Mouse (Mus musculus) hindbrain, postnatal 0 days (tissue): ENCODE data around the gene Kdm1a. TPM values are rescaled to one million over a fixed set of nuclear protein-coding genes. Genes with fewer than 3 reads are reported as not detected.
A peak's percentile ranks its signal among the peaks of the same experiment; 100 is the strongest.

Source experiments
- ATAC-seq: fragments of 200-750 bp; cut with Nextera tagmentation; 2 replicates; pipeline ENCODE4 v1.8.0; 2017; ENCODE audit warnings: mild to moderate bottlenecking, moderate TSS enrichment, moderate library complexity
- DNase-seq: peaks from one replicate; pipeline ENCODE4 v3.0.0-alpha.2; 2015; ENCODE audit warnings: low spot score
- H3K27ac ChIP-seq: fragments of 300-500 bp; sonication (generic); 2 replicates; pipeline ENCODE4 v1.5.1; 2014; ENCODE audit warnings: mild to moderate bottlenecking
- H3K27me3 ChIP-seq: fragments of 300-500 bp; sonication (generic); 2 replicates; pipeline ENCODE4 v1.6.1; 2014; ENCODE audit warnings: low read length, mixed read lengths; ENCODE audit not compliant: insufficient read depth
- H3K36me3 ChIP-seq: fragments of 300-500 bp; sonication (generic); 2 replicates; pipeline ENCODE4 v1.6.1; 2014; ENCODE audit warnings: low read length, mixed read lengths; ENCODE audit not compliant: insufficient read depth
- H3K4me1 ChIP-seq: fragments of 300-500 bp; sonication (generic); 2 replicates; pipeline ENCODE4 v1.6.1; 2014; ENCODE audit warnings: antibody characterized with exemption, low read length, mixed read lengths; ENCODE audit not compliant: insufficient read depth
- H3K4me2 ChIP-seq: fragments of 300-500 bp; sonication (generic); 2 replicates; pipeline ENCODE4 v1.6.1; 2014; ENCODE audit warnings: low read depth, mild to moderate bottlenecking, low read length, moderate library complexity, mixed read lengths
- H3K4me3 ChIP-seq: fragments of 300-500 bp; sonication (generic); 2 replicates; pipeline ENCODE4 v1.5.1; 2014; ENCODE audit warnings: low read length
- H3K9ac ChIP-seq: fragments of 300-500 bp; sonication (generic); replicated peaks from 2 replicates; pipeline ENCODE4 v1.6.1; 2014; ENCODE audit warnings: mild to moderate bottlenecking, low read length, moderate library complexity, mixed read lengths
- H3K9me3 ChIP-seq: fragments of 300-500 bp; sonication (generic); 2 replicates; pipeline ENCODE4 v1.6.1; 2016; ENCODE audit warnings: low read length, mixed read lengths
- CTCF ChIP-seq: IDR thresholded peaks from 2 replicates; pipeline ENCODE4 v1.5.1; 2016; ENCODE audit warnings: antibody characterized with exemption, control low read depth, low read depth
- WGBS: fragments of 180-500 bp; shearing (Covaris S2); extraction: QIAGEN DNeasy Blood & Tissue Kit; methylation state at CpG from one replicate; pipeline ENCODE4 v1.1.7; 2014; 5-methylcytosine and 5-hydroxymethylcytosine counted together
- microRNA-seq, 2 experiments: library from miRNA; unstranded; fragments of <30 nt; microRNA quantifications; one replicate each; pipeline ENCODE4; 2016
- polyA plus RNA-seq: library from polyadenylated mRNA; unstranded; fragments of >200 nt; fragmentation: Nextera tagmentation; extraction: Ambion mirVana; gene quantifications from 2 replicates; pipeline ENCODE4 v1.2.1, GENCODE M21; 2015
- total RNA-seq: library from RNA; depleted of rRNA; stranded (reverse); fragments of >200 nt; gene quantifications from 2 replicates; pipeline ENCODE4 v1.2.3, GENCODE M21; 2014; rRNA removed

Gene Kdm1a
- total and polyA plus RNA-seq, 2 experiments from 2014 or later, result 44.8 to 123 TPM

- H3K4me1 ChIP-seq, result no peaks in the 10 kb centered on the region
Measured at GRCm38 (mm10) chr4:136518576-136518975, 83.9 kb downstream of the Kdm1a start.

GRCm38 (mm10) chr4:136518141-136518540 lies 84.4 kb downstream of the Kdm1a start:
- H3K36me3 ChIP-seq, result no peaks in the 10 kb centered on the region
- ATAC-seq (no peak), DNase-seq (no peak)
- TF ChIP-seq CTCF, result no peak
- H3K4me3 ChIP-seq, result no peak overlapping the region
- H3K9ac ChIP-seq, result no peak overlapping the region
- no peaks in the 10 kb centered on the region for H3K9me3 ChIP-seq
- 88% methylated on average over 2 of the region's 2 CpGs for WGBS
- H3K27me3 ChIP-seq, result no peaks in the 10 kb centered on the region
- no peak overlapping the region for H3K4me2 ChIP-seq
- H3K4me1 ChIP-seq, result no peaks in the 10 kb centered on the region
- H3K27ac ChIP-seq, result no peak overlapping the region

More at GRCm38 (mm10) chr4:136518576-136518975, 83.9 kb downstream of the Kdm1a start:
- no peak for TF ChIP-seq CTCF
- no peak overlapping the region for H3K4me2 ChIP-seq
- DNase-seq (no peak), ATAC-seq (no peak)
- no peaks in the 10 kb centered on the region for H3K36me3 ChIP-seq
- H3K27me3 ChIP-seq, result no peaks in the 10 kb centered on the region
- 93% methylated on average over 2 of the region's 2 CpGs for WGBS
- no peak overlapping the region for H3K9ac ChIP-seq
- H3K9me3 ChIP-seq, result no peaks in the 10 kb centered on the region
- no peak overlapping the region for H3K4me3 ChIP-seq
- no peak overlapping the region for H3K27ac ChIP-seq

GRCm38 (mm10) chr4:136512905-136513304 lies 89.6 kb downstream of the Kdm1a start:
- Histone ChIP-seq H3K36me3 (no peaks in the 10 kb centered on the region), H3K9me3 (no peaks in the 10 kb centered on the region), H3K27me3 (no peaks in the 10 kb centered on the region), H3K4me3 (no peak overlapping the region), H3K9ac (no peak overlapping the region), H3K4me2 (no peak overlapping the region), H3K27ac (no peak overlapping the region), H3K4me1 (peaks cover 4% of the 10 kb centered on the region; the same call in 1 of the 2 replicates)
- no peak for DNase-seq
- no peak for TF ChIP-seq CTCF
- no peak for ATAC-seq

- no peak overlapping the region for H3K4me3 ChIP-seq
- no peaks in the 10 kb centered on the region for H3K36me3 ChIP-seq
- no peaks in the 10 kb centered on the region for H3K27me3 ChIP-seq
- 40% methylated on average over 4 of the region's 4 CpGs for WGBS
- no peak overlapping the region for H3K27ac ChIP-seq
- H3K4me1 ChIP-seq, result peaks cover 4% of the 10 kb centered on the region; the same call in 1 of the 2 replicates
- ATAC-seq (no peak), DNase-seq (no peak)
- H3K9ac ChIP-seq, result no peak overlapping the region
- TF ChIP-seq CTCF, result no peak
- no peak overlapping the region for H3K4me2 ChIP-seq
- no peaks in the 10 kb centered on the region for H3K9me3 ChIP-seq
Measured at GRCm38 (mm10) chr4:136511708-136512107, 90.8 kb downstream of the Kdm1a start.

- H3K27ac ChIP-seq, result no peak overlapping the region
- ATAC-seq (no peak), DNase-seq (no peak)
- peaks cover 4% of the 10 kb centered on the region; the same call in 1 of the 2 replicates for H3K4me1 ChIP-seq
- no peak overlapping the region for H3K4me3 ChIP-seq
- no peaks in the 10 kb centered on the region for H3K36me3 ChIP-seq
- no peaks in the 10 kb centered on the region for H3K9me3 ChIP-seq
- TF ChIP-seq CTCF, result peak; percentile 40
- no peaks in the 10 kb centered on the region for H3K27me3 ChIP-seq
- whole genome bisulfite sequencing, result 94% methylated on average over 1 of the region's 1 CpGs
- no peak overlapping the region for H3K4me2 ChIP-seq
- no peak overlapping the region for H3K9ac ChIP-seq
Measured at GRCm38 (mm10) chr4:136509857-136510256, 92.7 kb downstream of the Kdm1a start.

- Histone ChIP-seq H3K27me3 (no peaks in the 10 kb centered on the region), H3K36me3 (no peaks in the 10 kb centered on the region), H3K9me3 (no peaks in the 10 kb centered on the region), H3K27ac (no peak overlapping the region), H3K4me1 (no peaks in the 10 kb centered on the region), H3K9ac (no peak overlapping the region), H3K4me2 (no peak overlapping the region), H3K4me3 (no peak overlapping the region)
- ATAC-seq (no peak), DNase-seq (no peak)
- TF ChIP-seq CTCF, result no peak
- WGBS, result 57% methylated on average over 2 of the region's 2 CpGs
Measured at GRCm38 (mm10) chr4:136505426-136506215, 96.9 kb downstream of the Kdm1a start.

Small RNA genes within 50 kb of the gene (microRNA-seq; reads per million reads assigned to microRNA genes)
- gene Gm22180, result 0 reads per million in 2 experiments

Other genes starting within 250 kb of the Kdm1a start
- 2.7 and 3.7 TPM in 2 replicates for gene Htr1d, start 179.2 kb downstream of the Kdm1a start, total RNA-seq
- 3.6 and 4.0 TPM in 2 replicates for gene Htr1d, start 179.2 kb downstream of the Kdm1a start, polyA plus RNA-seq
- 0.29 and 1.0 TPM in 2 replicates for gene 6030445D17Rik, start 140.5 kb downstream of the Kdm1a start, total RNA-seq
- gene 6030445D17Rik, start 140.5 kb downstream of the Kdm1a start, polyA plus RNA-seq, result 0.16 and 0.37 TPM in 2 replicates
- 15.6 and 18.3 TPM in 2 replicates for gene Luzp1, start 133.0 kb downstream of the Kdm1a start, total RNA-seq
- 71.4 and 76.4 TPM in 2 replicates for gene Luzp1, start 133.0 kb downstream of the Kdm1a start, polyA plus RNA-seq
- gene Tex46, start 7.7 kb upstream of the Kdm1a start, total RNA-seq, result not detected in 2 replicates
- not detected in 2 replicates for gene Tex46, start 7.7 kb upstream of the Kdm1a start, polyA plus RNA-seq
- gene Lactbl1, start 19.9 kb upstream of the Kdm1a start, total RNA-seq, result 0.42 TPM in 1 of 2 replicates, not detected in the other
- 0.06 TPM in 2 replicates for gene Lactbl1, start 19.9 kb upstream of the Kdm1a start, polyA plus RNA-seq
- gene Ephb2, start 233.3 kb upstream of the Kdm1a start, total RNA-seq, result 136 and 150 TPM in 2 replicates
- gene Ephb2, start 233.3 kb upstream of the Kdm1a start, polyA plus RNA-seq, result 12.6 and 13.0 TPM in 2 replicates